In the genomic region with DNA sequence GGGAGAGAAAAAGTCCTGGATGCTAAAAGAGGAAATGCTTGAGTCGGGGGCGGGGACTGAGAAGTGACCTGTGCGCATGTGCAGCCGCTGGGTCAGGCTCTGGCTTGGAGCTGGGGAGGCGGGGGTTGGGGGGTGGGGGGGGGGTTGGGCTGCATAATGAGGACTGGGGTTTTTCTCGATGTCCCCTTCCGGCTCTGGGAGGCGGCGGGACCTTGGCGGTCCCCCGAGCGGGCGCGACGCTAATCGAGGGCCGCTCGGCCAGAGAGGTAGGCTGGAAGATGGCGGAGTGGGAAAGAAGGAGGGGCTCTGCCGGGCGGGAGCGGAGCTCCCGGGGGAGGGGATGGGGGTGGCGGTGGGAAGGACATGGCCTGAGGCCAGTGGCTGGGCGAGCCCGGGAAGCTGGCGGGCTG, we compare ENCODE assay signal across 8 mouse cellular contexts. TPM values are rescaled to one million over a fixed set of nuclear protein-coding genes. Genes with fewer than 3 reads are reported as not detected.
DNase-seq lines count a peak whose midpoint lies in the region; ATAC-seq and TF ChIP-seq lines count a peak whose summit lies in the region.

No protein-coding gene starts in this region.

- no peaks in the 10 kb centered on the region for H3K9me3 ChIP-seq in forebrain, postnatal 0 days (ENCODE audit: low read length)
- no peaks in the 10 kb centered on the region for H3K9me3 ChIP-seq in hindbrain, embryonic 11.5 days (ENCODE audit: control insufficient read depth, low read length)

- DNase-seq in NIH3T3 (ENCODE audit: low read depth) = peak; percentile 82
- DNase-seq in cerebellum, adult 2 months = peak; percentile 76 to 80
- DNase-seq in forebrain, postnatal 0 days = peak; percentile 77
- DNase-seq in hindbrain, embryonic 11.5 days (ENCODE audit: low spot score) = peak; percentile 73
- peak; percentile 52 to 61 for DNase-seq in layer of hippocampus, postnatal 14 days (ENCODE audit: low spot score in 2 of 2)
- DNase-seq in lung, postnatal 14 days = peak; percentile 77
- peak; percentile 49 for DNase-seq in retina, postnatal 7 days (ENCODE audit: low read depth, low spot score)
- peak; percentile 72 for DNase-seq in urinary bladder, postnatal 14 days (ENCODE audit: low spot score)

- WGBS in cerebellum, adult 2 months = 13% methylated on average over 17 of the region's 27 CpGs
- WGBS in forebrain, postnatal 0 days = 20% methylated on average over 26 of the region's 27 CpGs
- WGBS in hindbrain, embryonic 11.5 days = 44% methylated on average over 17 of the region's 27 CpGs

- no peaks in the 10 kb centered on the region for H3K36me3 ChIP-seq in forebrain, postnatal 0 days (ENCODE audit: insufficient read depth)
- H3K36me3 ChIP-seq in hindbrain, embryonic 11.5 days (ENCODE audit: control insufficient read depth, insufficient read depth, low read length) = no peaks in the 10 kb centered on the region

- no peak for TF ChIP-seq CTCF in cerebellum, adult 2 months (IDR thresholded peaks at IDR 0.05; ENCODE audit: borderline replicate concordance, insufficient read depth, low read depth, low read length)
- TF ChIP-seq CTCF in forebrain, postnatal 0 days (IDR thresholded peaks at IDR 0.05; ENCODE audit: low read depth) = no peak

- peak; percentile 82 for ATAC-seq in forebrain, postnatal 0 days
- ATAC-seq in hindbrain, embryonic 11.5 days (ENCODE audit: low FRiP score) = peak; percentile 84

- H3K4me2 ChIP-seq in forebrain, postnatal 0 days (ENCODE audit: low read depth) = peak overlapping the region; percentile 43
- peak overlapping the region; percentile 25 for H3K4me2 ChIP-seq in hindbrain, embryonic 11.5 days (replicated peaks; ENCODE audit: low read depth, low read length)

- peak overlapping the region; percentile 60 for H3K9ac ChIP-seq in forebrain, postnatal 0 days
- peak overlapping the region; percentile 61 for H3K9ac ChIP-seq in hindbrain, embryonic 11.5 days (ENCODE audit: low read depth, low read length)

- H3K27ac ChIP-seq in cerebellum, adult 2 months (ENCODE audit: insufficient read depth, low read length) = peak overlapping the region; percentile 93
- H3K27ac ChIP-seq in forebrain, postnatal 0 days (ENCODE audit: low read depth, low read length) = peak overlapping the region; percentile 92
- peak overlapping the region; percentile 90 for H3K27ac ChIP-seq in hindbrain, embryonic 11.5 days (ENCODE audit: low read depth, low read length)

- TF ChIP-seq POLR2A in cerebellum, adult 2 months (IDR thresholded peaks at IDR 0.05; ENCODE audit: borderline replicate concordance, insufficient read depth, low read length) = no peak

- no peaks in the 10 kb centered on the region for H3K27me3 ChIP-seq in cerebellum, adult 2 months (ENCODE audit: control insufficient read depth, insufficient read depth, low read length)
- H3K27me3 ChIP-seq in forebrain, postnatal 0 days (ENCODE audit: insufficient read depth, low read length) = no peaks in the 10 kb centered on the region
- no peaks in the 10 kb centered on the region for H3K27me3 ChIP-seq in hindbrain, embryonic 11.5 days (ENCODE audit: control insufficient read depth, insufficient read depth, low read length)

- H3K4me3 ChIP-seq in cerebellum, adult 2 months (replicated peaks; ENCODE audit: insufficient read depth, low read depth, low read length) = peak overlapping the region; percentile 98
- H3K4me3 ChIP-seq in forebrain, postnatal 0 days (ENCODE audit: low read depth, low read length) = peak overlapping the region; percentile 49
- H3K4me3 ChIP-seq in hindbrain, embryonic 11.5 days (ENCODE audit: low read depth, low read length) = peak overlapping the region; percentile 45

- peaks cover 3% of the 10 kb centered on the region; the same call in 1 of the 2 replicates for H3K4me1 ChIP-seq in cerebellum, adult 2 months (ENCODE audit: control insufficient read depth, insufficient read depth, low read length)
- H3K4me1 ChIP-seq in forebrain, postnatal 0 days (ENCODE audit: insufficient read depth) = no peaks in the 10 kb centered on the region
- H3K4me1 ChIP-seq in hindbrain, embryonic 11.5 days (replicated peaks; ENCODE audit: control insufficient read depth, insufficient read depth, low read length) = no peaks in the 10 kb centered on the region

RNA-seq across cellular contexts. Expression of gene Xiap, which starts 8.3 kb away (rescaled TPM):
- polyA plus RNA-seq in cerebellum, adult 2 months (2012; rRNA removed) = 46.3 and 48.0 TPM in 2 replicates
- total RNA-seq in forebrain, postnatal 0 days (2014; rRNA removed) = 30.3 and 41.9 TPM in 2 replicates
- polyA plus RNA-seq in forebrain, postnatal 0 days (2015; fragmentation: Nextera tagmentation; extraction: Ambion mirVana) = 5.7 and 8.3 TPM in 2 replicates
- 13.5 and 17.8 TPM in 2 replicates for polyA plus RNA-seq in hindbrain, embryonic 11.5 days (2014; fragmentation: Nextera tagmentation; extraction: Ambion mirVana)
- total RNA-seq in layer of hippocampus, postnatal 14 days (2021) = 10 to 100 TPM; 40.1 to 45.1 TPM

Comparison
In these comparisons a context has a peak if more than half of its experiments do, and no peak if none do; other contexts are left out.
1. Peak in every context shown above with its lines: DNase-seq, ATAC-seq, H3K4me3 ChIP-seq and H3K27ac ChIP-seq.
2. H3K4me3 ChIP-seq: peak in every context shown above with its lines; median percentile 98 in cerebellum, adult 2 months; 49 in forebrain, postnatal 0 days; 45 in hindbrain, embryonic 11.5 days.